Mouse (Mus musculus) limb, embryonic 11.5 days (tissue): ENCODE measurements at regions not wholly inside any gene's neighbourhood (a gene's known extent, or its start where the extent isn't known, plus 50 kb on each side); places are given as distances from the start of the nearest gene placed in this dataset.

Experiments used
- ATAC-seq: fragments of 200-750 bp; cut with Nextera tagmentation; 2 replicates; pipeline ENCODE4 v1.8.0; 2017; ENCODE audit warnings: low read depth; ENCODE audit not compliant: insufficient number of reproducible peaks, low FRiP score, low TSS enrichment
- DNase-seq: peaks from one replicate; pipeline ENCODE4 v3.0.0-alpha.2; 2015; ENCODE audit warnings: low spot score
- H3K27ac ChIP-seq: fragments of 300-500 bp; sonication (generic); replicated peaks from 2 replicates; pipeline ENCODE4 v1.5.1; 2014; ENCODE audit warnings: low read depth, mild to moderate bottlenecking, low read length
- H3K27me3 ChIP-seq: fragments of 300-500 bp; sonication (generic); 2 replicates; pipeline ENCODE4 v1.6.1; 2014; ENCODE audit warnings: mild to moderate bottlenecking, low read length, mixed read lengths; ENCODE audit not compliant: control insufficient read depth, insufficient read depth
- H3K36me3 ChIP-seq: fragments of 300-500 bp; sonication (generic); 2 replicates; pipeline ENCODE4 v1.6.1; 2014; ENCODE audit warnings: mild to moderate bottlenecking, low read length, moderate library complexity, mixed read lengths; ENCODE audit not compliant: control insufficient read depth, insufficient read depth
- H3K4me1 ChIP-seq: fragments of 300-500 bp; sonication (generic); 2 replicates; pipeline ENCODE4 v1.6.1; 2014; ENCODE audit warnings: low read length, mixed read lengths; ENCODE audit not compliant: control insufficient read depth, insufficient read depth
- H3K4me2 ChIP-seq: fragments of 300-500 bp; sonication (generic); 2 replicates; pipeline ENCODE4 v1.6.1; 2014; ENCODE audit warnings: low read depth, mild to moderate bottlenecking, moderate library complexity; ENCODE audit not compliant: severe bottlenecking
- H3K4me3 ChIP-seq: fragments of 300-500 bp; sonication (generic); 2 replicates; pipeline ENCODE4 v1.5.1; 2014; ENCODE audit warnings: low read depth, low read length
- H3K9ac ChIP-seq: fragments of 300-500 bp; sonication (generic); 2 replicates; pipeline ENCODE4 v1.6.1; 2014; ENCODE audit warnings: mild to moderate bottlenecking, low read length
- H3K9me3 ChIP-seq: fragments of 300-500 bp; sonication (generic); 2 replicates; pipeline ENCODE4 v1.6.1; 2016; ENCODE audit warnings: low read length; ENCODE audit not compliant: control insufficient read depth
- WGBS: fragments of 180-500 bp; shearing (Covaris S2); extraction: QIAGEN DNeasy Blood & Tissue Kit; methylation state at CpG from one replicate; pipeline ENCODE4 v1.1.7; 2014; 5-methylcytosine and 5-hydroxymethylcytosine counted together

- 0 out of 2 replicates have a peak, but pooled peaks have one; percentile 57 for ATAC-seq
- DNase-seq, result no peak
- WGBS, result 14% methylated on average over 4 of the region's 4 CpGs
Measured at GRCm38 (mm10) chr10:97905793-97906192, 179.2 kb upstream of the C030005K15Rik start.

GRCm38 (mm10) chr10:97925568-97925967 is 199.0 kb upstream of the C030005K15Rik start:
- Histone ChIP-seq H3K4me1 (no peaks in the 10 kb centered on the region), H3K9ac (no peak overlapping the region), H3K9me3 (no peaks in the 10 kb centered on the region), H3K27me3 (no peaks in the 10 kb centered on the region), H3K4me2 (no peak overlapping the region), H3K36me3 (no peaks in the 10 kb centered on the region), H3K4me3 (no peak overlapping the region), H3K27ac (no peak overlapping the region)
- ATAC-seq, result no peak
- no peak for DNase-seq
- WGBS, result 45% methylated on average over 4 of the region's 4 CpGs

More at GRCm38 (mm10) chr10:97905793-97906192, 179.2 kb upstream of the C030005K15Rik start:
- Histone ChIP-seq H3K27ac (no peak overlapping the region), H3K36me3 (no peaks in the 10 kb centered on the region), H3K4me2 (no peak overlapping the region), H3K27me3 (no peaks in the 10 kb centered on the region), H3K4me3 (no peak overlapping the region), H3K4me1 (no peaks in the 10 kb centered on the region), H3K9me3 (no peaks in the 10 kb centered on the region), H3K9ac (no peak overlapping the region)

- no peak overlapping the region for H3K9ac ChIP-seq
- ATAC-seq, result no peak
Measured at GRCm38 (mm10) chr10:97940345-97940744, 213.8 kb upstream of the C030005K15Rik start.

GRCm38 (mm10) chr10:97965881-97966280 is 239.3 kb upstream of the C030005K15Rik start:
- WGBS, result 93% methylated on average over 1 of the region's 1 CpGs
- H3K27me3 ChIP-seq, result no peaks in the 10 kb centered on the region
- H3K4me3 ChIP-seq, result no peak overlapping the region
- ATAC-seq, result no peak
- H3K4me2 ChIP-seq, result no peak overlapping the region
- no peaks in the 10 kb centered on the region for H3K36me3 ChIP-seq
- no peak overlapping the region for H3K27ac ChIP-seq
- DNase-seq, result no peak
- no peak overlapping the region for H3K9ac ChIP-seq
- H3K9me3 ChIP-seq, result no peaks in the 10 kb centered on the region
- H3K4me1 ChIP-seq, result no peaks in the 10 kb centered on the region

More at GRCm38 (mm10) chr10:97940345-97940744, 213.8 kb upstream of the C030005K15Rik start:
- no peaks in the 10 kb centered on the region for H3K36me3 ChIP-seq
- H3K27me3 ChIP-seq, result no peaks in the 10 kb centered on the region
- no peak for DNase-seq
- no peak overlapping the region for H3K4me2 ChIP-seq
- no peaks in the 10 kb centered on the region for H3K4me1 ChIP-seq
- H3K27ac ChIP-seq, result no peak overlapping the region
- H3K4me3 ChIP-seq, result no peak overlapping the region
- no peaks in the 10 kb centered on the region for H3K9me3 ChIP-seq
- 83% methylated on average over 2 of the region's 2 CpGs for WGBS

DNA sequence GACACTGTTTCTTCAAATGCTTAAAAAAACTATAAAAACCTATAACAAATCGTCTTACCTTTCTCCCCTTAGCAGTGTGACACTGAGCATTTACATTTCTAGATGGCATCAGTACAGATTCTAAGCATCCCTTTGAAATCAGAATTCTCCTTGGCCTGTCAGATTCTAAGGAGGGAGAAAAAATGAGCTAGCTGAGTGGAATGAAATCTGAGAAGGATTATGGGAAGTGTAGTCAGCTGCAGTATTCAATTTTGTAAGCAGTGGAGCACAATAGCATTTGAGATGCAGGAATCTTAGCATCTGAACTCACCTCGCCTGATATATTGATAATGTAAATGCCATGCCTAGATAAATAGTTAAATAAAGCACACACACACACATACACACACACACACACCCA is 240.4 kb upstream of the C030005K15Rik start:
- H3K9ac ChIP-seq, result no peak overlapping the region
- H3K4me2 ChIP-seq, result no peak overlapping the region
- WGBS, result 88% methylated on average over 2 of the region's 2 CpGs
- DNase-seq (no peak), ATAC-seq (no peak)
- no peaks in the 10 kb centered on the region for H3K9me3 ChIP-seq
- no peaks in the 10 kb centered on the region for H3K4me1 ChIP-seq
- H3K27ac ChIP-seq, result no peak overlapping the region
- no peaks in the 10 kb centered on the region for H3K27me3 ChIP-seq
- H3K4me3 ChIP-seq, result no peak overlapping the region
- no peaks in the 10 kb centered on the region for H3K36me3 ChIP-seq

DNA sequence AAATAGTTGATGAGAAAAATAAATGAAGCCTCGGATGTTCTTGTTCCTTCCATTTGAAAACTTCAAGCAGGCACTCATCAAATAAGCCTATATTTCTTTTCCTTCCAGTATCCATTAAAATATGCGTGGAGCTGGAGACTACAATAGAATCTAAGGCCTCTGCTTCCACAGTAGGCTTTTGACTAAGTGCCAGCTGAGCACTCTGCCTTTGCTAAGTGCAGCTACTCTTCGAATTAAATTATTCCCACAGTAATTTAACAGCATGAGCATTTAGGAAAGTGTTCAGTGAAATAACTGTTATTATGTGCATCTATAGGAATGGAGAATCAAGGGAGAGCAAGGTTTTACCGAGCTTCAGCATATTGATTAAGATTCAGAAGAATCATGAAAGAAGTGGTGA is 280.5 kb upstream of the C030005K15Rik start:
- no peak for ATAC-seq
- Histone ChIP-seq H3K4me3 (no peak overlapping the region), H3K4me2 (no peak overlapping the region), H3K36me3 (no peaks in the 10 kb centered on the region), H3K27ac (no peak overlapping the region), H3K9me3 (no peaks in the 10 kb centered on the region), H3K4me1 (no peaks in the 10 kb centered on the region), H3K9ac (no peak overlapping the region), H3K27me3 (no peaks in the 10 kb centered on the region)
- no peak for DNase-seq
- 67% methylated on average over 4 of the region's 4 CpGs for WGBS

DNA sequence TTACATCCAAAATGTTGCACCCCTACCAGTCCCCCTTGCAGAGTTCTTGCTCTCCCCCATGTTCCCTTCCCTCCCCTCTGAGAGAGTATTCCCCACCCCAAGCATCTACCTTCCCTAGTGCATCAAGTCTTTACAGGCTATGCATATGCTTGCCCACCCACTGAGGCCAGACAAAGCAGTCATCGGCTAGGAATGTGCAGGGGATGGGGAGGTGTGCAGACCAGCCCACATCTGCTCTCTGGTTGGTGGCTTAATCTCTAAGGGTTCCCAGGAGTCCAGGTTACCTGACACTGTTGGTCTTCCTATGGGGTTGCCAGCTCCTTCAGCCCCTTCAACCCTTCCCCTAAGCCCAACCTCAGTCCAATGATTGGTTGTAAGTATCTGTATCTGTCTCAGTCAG is 281.8 kb upstream of the C030005K15Rik start:
- no peak overlapping the region for H3K4me3 ChIP-seq
- H3K9ac ChIP-seq, result no peak overlapping the region
- peak; percentile 68 for ATAC-seq
- WGBS, result 24% methylated on average over 1 of the region's 1 CpGs
- H3K36me3 ChIP-seq, result no peaks in the 10 kb centered on the region
- H3K4me1 ChIP-seq, result no peaks in the 10 kb centered on the region
- H3K27me3 ChIP-seq, result no peaks in the 10 kb centered on the region
- H3K4me2 ChIP-seq, result no peak overlapping the region
- no peaks in the 10 kb centered on the region for H3K9me3 ChIP-seq
- H3K27ac ChIP-seq, result no peak overlapping the region
- DNase-seq, result no peak

DNA sequence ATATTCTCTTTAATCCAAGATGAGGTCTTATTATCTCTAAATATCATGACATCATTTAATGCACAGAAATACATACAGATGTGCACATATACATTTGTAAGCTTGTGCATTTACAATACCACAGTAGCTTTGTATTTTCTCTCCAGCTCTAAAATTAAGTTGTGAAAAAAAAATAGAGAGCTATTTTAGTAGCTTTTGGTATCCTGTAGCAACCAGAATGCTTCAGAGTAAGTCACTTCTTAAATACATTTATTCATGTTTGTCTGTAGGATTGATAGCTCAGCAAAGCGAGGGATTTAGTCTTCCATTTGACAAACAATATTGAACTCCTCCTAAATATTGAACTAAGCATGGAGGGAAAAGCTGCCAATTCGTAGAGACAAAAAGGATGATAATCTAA is 286.4 kb upstream of the C030005K15Rik start:
- no peaks in the 10 kb centered on the region for H3K36me3 ChIP-seq
- 86% methylated on average over 2 of the region's 2 CpGs for WGBS
- no peak for ATAC-seq

More for the DNA sequence above, 286.4 kb upstream of the C030005K15Rik start:
- Histone ChIP-seq H3K4me1 (no peaks in the 10 kb centered on the region), H3K9ac (no peak overlapping the region), H3K27me3 (no peaks in the 10 kb centered on the region), H3K27ac (no peak overlapping the region), H3K4me2 (no peak overlapping the region), H3K4me3 (no peak overlapping the region), H3K9me3 (no peaks in the 10 kb centered on the region)
- no peak for DNase-seq
